Mouse (Mus musculus) forebrain, embryonic 10.5 days (tissue): ENCODE results near the gene Apol9b. TPM values are rescaled to one million over a fixed set of nuclear protein-coding genes. Genes with fewer than 3 reads are reported as not detected.
"Not testable (repeated sequence)": the region's sequence is repeated elsewhere in the genome, so short reads cannot be mapped to it uniquely, and the experiment has no call there.

Source experiments
- DNase-seq: peaks from one replicate; pipeline ENCODE4 v3.0.0-alpha.2; 2017; ENCODE audit warnings: low spot score; ENCODE audit errors: extremely low spot score
- H3K27ac ChIP-seq: fragments of 300-500 bp; sonication (generic); 2 replicates; pipeline ENCODE4 v1.5.1; 2016; ENCODE audit warnings: mild to moderate bottlenecking
- H3K27me3 ChIP-seq: fragments of 300-500 bp; sonication (generic); 2 replicates; pipeline ENCODE4 v1.6.1; 2016; ENCODE audit warnings: mild to moderate bottlenecking; ENCODE audit not compliant: poor library complexity, severe bottlenecking
- H3K36me3 ChIP-seq: fragments of 300-500 bp; sonication (generic); replicated peaks from 2 replicates; pipeline ENCODE4 v1.6.1; 2016; ENCODE audit warnings: mild to moderate bottlenecking, moderate library complexity
- H3K4me1 ChIP-seq: fragments of 300-500 bp; sonication (generic); 2 replicates; pipeline ENCODE4 v1.6.1; 2016
- H3K4me3 ChIP-seq: fragments of 300-500 bp; sonication (generic); 2 replicates; pipeline ENCODE4 v1.5.1; 2016; ENCODE audit warnings: mild to moderate bottlenecking, moderate library complexity
- H3K9me3 ChIP-seq: fragments of 300-500 bp; sonication (generic); 2 replicates; pipeline ENCODE4 v1.6.1; 2016; ENCODE audit warnings: mild to moderate bottlenecking, moderate library complexity
- WGBS: fragments of 180-500 bp; shearing (Covaris S2); methylation state at CpG from one replicate; pipeline ENCODE4 v1.1.7; 2016; 5-methylcytosine and 5-hydroxymethylcytosine counted together
- polyA plus RNA-seq: library from polyadenylated mRNA; unstranded; fragments of >200 nt; fragmentation: Nextera tagmentation; extraction: Ambion mirVana; gene quantifications from 2 replicates; pipeline ENCODE4 v1.2.1, GENCODE M21; 2016

Apol9b gene
- polyA plus RNA-seq: not detected in 2 replicates

- H3K27me3 ChIP-seq, H3K36me3 ChIP-seq, H3K4me3 ChIP-seq, H3K9me3 ChIP-seq, H3K4me1 ChIP-seq, H3K27ac ChIP-seq, DNase-seq: not testable (repeated sequence)
- WGBS: 79% methylated on average over 1 of the region's 4 CpGs
Measured at GRCm38 (mm10) chr15:77728739-77729138, at the start of gene Apol9b. Apol9b (plus strand) TSS chr15:77729039.

GRCm38 (mm10) chr15:77683944-77684343 lies 44.9 kb upstream of the Apol9b start:
- not testable (repeated sequence) for H3K27me3 ChIP-seq, H3K27ac ChIP-seq, H3K4me3 ChIP-seq, H3K4me1 ChIP-seq, H3K9me3 ChIP-seq, H3K36me3 ChIP-seq
- DNase-seq: peak; percentile 15
- 19% methylated on average over 11 of the region's 11 CpGs for WGBS

GRCm38 (mm10) chr15:77691532-77692311 lies 37.1 kb upstream of the Apol9b start:
- not testable (repeated sequence) for H3K36me3 ChIP-seq, H3K27me3 ChIP-seq, H3K4me1 ChIP-seq, H3K9me3 ChIP-seq
- peak; percentile 31 for DNase-seq
- peak overlapping the region; percentile 75 for H3K27ac ChIP-seq
- peak overlapping the region; percentile 48 for H3K4me3 ChIP-seq
- 5% methylated on average over 20 of the region's 20 CpGs for WGBS

DNA sequence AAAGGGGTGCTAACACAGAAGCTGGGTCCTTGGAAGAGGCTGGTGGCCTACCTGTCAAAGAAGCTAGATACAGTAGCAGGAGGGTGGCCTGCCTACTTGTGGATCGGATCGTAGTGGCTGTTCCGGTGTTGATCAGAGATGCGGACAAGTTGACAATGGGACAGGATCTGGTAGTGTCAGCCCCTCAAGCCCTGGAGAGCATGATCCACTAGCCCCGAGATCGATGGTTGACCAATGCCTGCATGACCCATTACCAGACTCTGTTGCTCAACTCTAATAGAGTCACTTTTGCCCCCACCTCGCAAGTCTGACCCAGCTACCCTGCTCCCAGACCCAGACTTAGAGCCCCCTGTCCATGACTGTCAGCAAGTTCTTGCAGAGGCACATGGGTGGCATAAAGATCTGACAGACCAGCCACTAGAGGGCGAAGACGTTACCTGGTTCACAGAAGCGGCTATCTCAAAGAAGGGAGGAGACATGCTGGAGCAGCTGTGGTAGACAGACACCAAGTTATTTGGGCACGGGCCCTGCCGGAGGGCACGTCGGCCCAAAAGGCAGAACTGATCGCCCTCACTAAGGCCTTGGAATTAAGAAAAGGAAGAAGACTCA lies 34.0 kb upstream of the Apol9b start:
- H3K36me3 ChIP-seq, H3K27ac ChIP-seq, H3K4me1 ChIP-seq, H3K4me3 ChIP-seq, H3K27me3 ChIP-seq, H3K9me3 ChIP-seq: not testable (repeated sequence)
- peak; percentile 18 for DNase-seq
- WGBS: 48% methylated on average over 13 of the region's 15 CpGs

DNA sequence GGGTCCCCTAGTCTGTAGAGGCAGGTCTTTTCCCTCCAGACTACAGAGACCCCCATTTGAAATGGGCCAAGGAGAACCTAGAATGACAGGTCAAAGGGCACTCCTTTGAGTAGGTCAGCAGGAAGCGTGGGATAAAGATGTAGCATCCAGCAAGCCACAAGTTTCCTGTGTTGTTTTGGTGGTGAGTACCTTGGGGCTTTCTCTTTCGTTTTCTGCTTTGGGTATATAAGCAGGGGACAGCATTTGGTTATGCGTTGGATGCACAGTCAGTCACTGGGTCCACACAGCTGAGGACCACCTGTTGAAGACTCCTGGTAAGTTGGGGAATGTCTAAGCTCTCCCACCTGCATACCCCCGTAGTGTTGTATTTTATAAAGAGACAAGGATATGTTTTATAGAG lies 30.2 kb upstream of the Apol9b start, which contains the start of gene Apol7e:
Gene Apol7e, plus strand, starts transcription at position 202 of the 400 bp plus-strand sequence.
- not testable (repeated sequence) for DNase-seq, H3K27ac ChIP-seq, H3K4me1 ChIP-seq, H3K36me3 ChIP-seq, H3K9me3 ChIP-seq, H3K4me3 ChIP-seq, H3K27me3 ChIP-seq
- 79% methylated on average over 4 of the region's 4 CpGs for WGBS

DNA sequence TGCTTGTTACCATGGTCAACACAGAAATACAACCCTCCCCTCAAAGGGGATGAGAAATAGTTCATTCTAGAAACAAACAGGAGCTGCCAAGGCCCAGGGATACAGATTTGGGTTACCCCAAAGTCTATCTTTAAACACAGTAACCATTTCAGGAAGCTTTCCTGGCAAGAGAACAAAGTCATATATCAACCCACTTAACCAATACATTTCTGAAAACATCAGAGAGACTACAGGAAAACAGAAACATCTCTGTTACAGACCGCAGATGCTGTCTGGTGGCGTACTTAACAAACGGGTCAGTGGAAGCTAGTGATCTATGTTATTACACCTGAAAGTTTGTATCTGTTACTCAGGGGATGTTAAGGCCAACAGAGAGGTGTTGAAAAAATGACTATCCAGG lies 23.5 kb upstream of the Apol9b start:
- H3K4me1 ChIP-seq, H3K27ac ChIP-seq, H3K9me3 ChIP-seq, H3K27me3 ChIP-seq, H3K36me3 ChIP-seq, DNase-seq, H3K4me3 ChIP-seq: not testable (repeated sequence)
- 96% methylated on average over 3 of the region's 3 CpGs for WGBS

- not testable (repeated sequence) for DNase-seq, H3K27ac ChIP-seq, H3K36me3 ChIP-seq, H3K27me3 ChIP-seq, H3K4me1 ChIP-seq, H3K9me3 ChIP-seq, H3K4me3 ChIP-seq
- WGBS: 100% methylated on average over 1 of the region's 1 CpGs
Measured at GRCm38 (mm10) chr15:77708936-77709335, 19.9 kb upstream of the Apol9b start.

GRCm38 (mm10) chr15:77718240-77718639 lies 10.6 kb upstream of the Apol9b start:
- H3K4me3 ChIP-seq, H3K9me3 ChIP-seq, H3K27ac ChIP-seq, DNase-seq, H3K27me3 ChIP-seq, H3K4me1 ChIP-seq, H3K36me3 ChIP-seq: not testable (repeated sequence)
- 84% methylated on average over 5 of the region's 6 CpGs for WGBS

- not testable (repeated sequence) for H3K36me3 ChIP-seq, H3K9me3 ChIP-seq, H3K27me3 ChIP-seq, H3K27ac ChIP-seq, H3K4me3 ChIP-seq, DNase-seq, H3K4me1 ChIP-seq
- WGBS: no CpG with 5 or more reads among the region's 3 CpGs
Measured at GRCm38 (mm10) chr15:77721509-77721908, 7.3 kb upstream of the Apol9b start.

DNA sequence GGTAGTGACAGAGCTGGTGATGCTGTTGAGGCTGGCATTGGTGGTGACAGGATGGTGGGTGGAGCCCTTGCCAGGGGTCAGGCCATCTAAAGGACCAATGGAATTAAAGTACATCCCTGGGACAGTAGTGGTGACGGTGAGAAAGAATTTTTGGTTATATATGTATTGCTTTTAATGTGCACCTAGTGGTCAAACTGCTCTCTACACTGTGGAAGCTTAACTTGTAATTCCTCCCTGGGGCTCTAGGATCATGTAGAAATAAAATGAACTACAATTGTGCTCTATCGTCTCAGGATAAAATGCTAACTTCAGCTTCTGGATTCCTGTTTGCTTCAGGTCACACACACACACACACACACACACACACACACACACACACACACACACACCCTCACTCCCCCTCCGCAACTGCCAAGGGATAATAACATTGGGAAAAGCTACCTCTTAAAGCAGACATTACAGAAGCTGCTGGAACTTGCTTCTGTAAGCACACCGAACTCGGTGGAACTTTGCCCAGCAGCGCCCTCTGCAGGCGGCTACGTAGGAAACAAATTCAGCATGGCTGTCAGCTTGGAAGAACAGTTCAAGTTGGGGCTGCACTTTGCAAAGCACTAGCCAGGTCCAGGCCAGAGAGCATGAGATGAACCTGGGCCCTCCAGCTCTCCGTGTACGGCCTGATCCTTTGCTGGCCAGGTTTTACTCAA lies 4.5 kb upstream of the Apol9b start:
- 25% methylated on average over 5 of the region's 10 CpGs for WGBS
- not testable (repeated sequence) for DNase-seq, H3K36me3 ChIP-seq, H3K27ac ChIP-seq, H3K27me3 ChIP-seq, H3K4me1 ChIP-seq, H3K9me3 ChIP-seq, H3K4me3 ChIP-seq

DNA sequence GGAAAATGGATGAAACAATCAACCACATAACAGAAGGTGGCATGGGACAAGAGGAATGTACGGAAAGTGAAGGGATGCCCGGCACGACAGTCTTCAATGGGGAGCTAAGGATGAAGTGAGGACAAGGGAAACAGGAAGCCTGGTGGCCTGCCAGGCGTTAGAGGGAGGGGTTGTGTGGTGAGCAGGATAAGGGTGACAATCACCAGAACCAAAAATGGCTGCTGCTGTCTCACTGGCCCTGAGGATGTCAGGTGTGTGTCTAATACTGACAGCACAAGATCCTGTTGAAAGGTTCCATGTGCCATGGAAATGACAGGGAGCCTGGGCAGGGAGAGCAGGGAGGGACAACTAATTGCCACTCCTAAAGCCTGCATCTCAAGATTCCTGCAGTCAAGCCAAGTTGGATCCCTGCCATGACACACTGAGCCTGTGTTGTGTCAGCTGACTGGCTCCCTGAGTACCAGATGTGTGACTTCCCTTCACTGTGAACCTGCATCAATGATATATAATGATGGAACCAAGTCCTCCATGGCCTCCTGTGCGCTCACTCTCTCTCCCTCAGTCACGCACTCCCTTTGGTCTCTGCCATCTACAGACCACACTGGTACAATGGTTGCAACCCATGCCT lies 3.3 kb upstream of the Apol9b start:
- WGBS: 91% methylated on average over 6 of the region's 6 CpGs
- H3K27ac ChIP-seq, DNase-seq: not testable (repeated sequence)

GRCm38 (mm10) chr15:77727139-77727538 lies 1.7 kb upstream of the Apol9b start:
- not testable (repeated sequence) for H3K27ac ChIP-seq, DNase-seq, H3K36me3 ChIP-seq, H3K4me1 ChIP-seq, H3K4me3 ChIP-seq, H3K9me3 ChIP-seq, H3K27me3 ChIP-seq
- WGBS: 8% methylated on average over 3 of the region's 3 CpGs

More for the DNA sequence above, 3.3 kb upstream of the Apol9b start:
- not testable (repeated sequence) for H3K4me1 ChIP-seq, H3K27me3 ChIP-seq, H3K9me3 ChIP-seq, H3K36me3 ChIP-seq, H3K4me3 ChIP-seq

DNA sequence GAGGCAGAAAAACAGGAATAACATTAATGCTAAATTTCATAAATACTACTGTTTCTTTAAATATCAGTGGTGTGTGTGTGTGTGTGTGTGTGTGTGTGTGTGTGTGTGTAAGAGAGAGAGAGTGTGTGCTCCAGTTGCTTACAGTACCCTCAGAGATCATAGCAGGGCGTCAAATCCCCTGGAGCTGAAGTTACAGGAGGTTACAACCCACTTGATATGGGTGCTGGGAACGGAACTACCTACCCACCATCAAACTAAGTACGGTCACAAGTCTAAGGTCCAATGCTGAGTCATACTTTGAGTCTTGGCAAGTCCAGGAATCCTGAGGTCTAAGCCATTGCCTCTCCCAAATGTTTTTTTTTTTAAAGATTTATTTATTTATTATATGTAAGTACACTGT lies 1.1 kb upstream of the Apol9b start:
- not testable (repeated sequence) for H3K4me3 ChIP-seq, H3K27me3 ChIP-seq, H3K9me3 ChIP-seq, H3K36me3 ChIP-seq, H3K4me1 ChIP-seq, DNase-seq, H3K27ac ChIP-seq
- WGBS: 88% methylated on average over 3 of the region's 3 CpGs
